Comparison of ENCODE assay signal across 8 mouse cellular contexts in genomic region chr2:85022043-85022442, GRCm38 (mm10). TPM values are rescaled to one million over a fixed set of nuclear protein-coding genes. Genes with fewer than 3 reads are reported as not detected.
DNase-seq lines count a peak whose midpoint lies in the region; ATAC-seq and TF ChIP-seq lines count a peak whose summit lies in the region.

No protein-coding gene starts in this region.

- 0 out of 2 replicates have a peak, but pooled peaks have one; percentile 42 for ATAC-seq in forebrain, embryonic 14.5 days
- ATAC-seq in forebrain, embryonic 15.5 days (replicated peaks): no peak
- peak; percentile 34; the same call in 1 of the 2 replicates for ATAC-seq in neural tube, embryonic 14.5 days (ENCODE audit: low read depth)
- peak; percentile 46; the same call in 1 of the 2 replicates for ATAC-seq in intestine, embryonic 15.5 days
- peak; percentile 41; the same call in 1 of the 2 replicates for ATAC-seq in stomach, postnatal 0 days (ENCODE audit: low FRiP score, low TSS enrichment)

- DNase-seq in forebrain, embryonic 14.5 days (ENCODE audit: low spot score): peak; percentile 46
- no peak for DNase-seq in neural tube, embryonic 10.5 days (ENCODE audit: extremely low spot score, low spot score)
- DNase-seq in stomach, postnatal 0 days (ENCODE audit: low spot score): peak; percentile 40
- no peak for DNase-seq in right cerebral cortex, postnatal 4 days
- DNase-seq in spleen, postnatal 36 days (ENCODE audit: low spot score in 2 of 2): no peak

- H3K4me1 ChIP-seq in forebrain, embryonic 14.5 days (ENCODE audit: control insufficient read depth, insufficient read depth, low read length): no peaks in the 10 kb centered on the region
- no peaks in the 10 kb centered on the region for H3K4me1 ChIP-seq in forebrain, embryonic 15.5 days
- no peaks in the 10 kb centered on the region for H3K4me1 ChIP-seq in neural tube, embryonic 14.5 days (ENCODE audit: control insufficient read depth, insufficient read depth, low read length)
- no peaks in the 10 kb centered on the region for H3K4me1 ChIP-seq in intestine, embryonic 15.5 days (replicated peaks)
- H3K4me1 ChIP-seq in stomach, postnatal 0 days (replicated peaks; ENCODE audit: control insufficient read depth, insufficient read depth): no peaks in the 10 kb centered on the region

- 16% methylated on average over 4 of the region's 4 CpGs for WGBS in forebrain, embryonic 14.5 days
- WGBS in forebrain, embryonic 15.5 days: 20% methylated on average over 4 of the region's 4 CpGs
- 20% methylated on average over 4 of the region's 4 CpGs for WGBS in neural tube, embryonic 14.5 days
- 19% methylated on average over 4 of the region's 4 CpGs for WGBS in intestine, embryonic 15.5 days
- 20% methylated on average over 4 of the region's 4 CpGs for WGBS in stomach, postnatal 0 days

- no peaks in the 10 kb centered on the region for H3K36me3 ChIP-seq in forebrain, embryonic 14.5 days (ENCODE audit: control insufficient read depth, insufficient read depth, low read length)
- no peaks in the 10 kb centered on the region for H3K36me3 ChIP-seq in forebrain, embryonic 15.5 days
- no peaks in the 10 kb centered on the region for H3K36me3 ChIP-seq in neural tube, embryonic 14.5 days (ENCODE audit: control insufficient read depth, insufficient read depth, low read length)
- H3K36me3 ChIP-seq in intestine, embryonic 15.5 days: no peaks in the 10 kb centered on the region
- H3K36me3 ChIP-seq in stomach, postnatal 0 days (ENCODE audit: control insufficient read depth, insufficient read depth, low read length): no peaks in the 10 kb centered on the region

- H3K4me3 ChIP-seq in forebrain, embryonic 14.5 days (ENCODE audit: low read depth, low read length): no peak overlapping the region
- no peak overlapping the region for H3K4me3 ChIP-seq in forebrain, embryonic 15.5 days
- no peak overlapping the region for H3K4me3 ChIP-seq in neural tube, embryonic 14.5 days (ENCODE audit: low read depth, low read length)
- H3K4me3 ChIP-seq in intestine, embryonic 15.5 days (replicated peaks): no peak overlapping the region
- H3K4me3 ChIP-seq in stomach, postnatal 0 days (ENCODE audit: low read depth, low read length): no peak overlapping the region

- H3K27ac ChIP-seq in forebrain, embryonic 14.5 days (ENCODE audit: low read depth, low read length): no peak overlapping the region
- H3K27ac ChIP-seq in forebrain, embryonic 15.5 days (replicated peaks): no peak overlapping the region
- no peak overlapping the region for H3K27ac ChIP-seq in neural tube, embryonic 14.5 days (ENCODE audit: low read depth, low read length)
- no peak overlapping the region for H3K27ac ChIP-seq in intestine, embryonic 15.5 days
- H3K27ac ChIP-seq in stomach, postnatal 0 days (replicated peaks): no peak overlapping the region

- no peaks in the 10 kb centered on the region for H3K27me3 ChIP-seq in forebrain, embryonic 14.5 days (replicated peaks; ENCODE audit: control insufficient read depth, insufficient read depth, low read length)
- H3K27me3 ChIP-seq in forebrain, embryonic 15.5 days: no peaks in the 10 kb centered on the region
- H3K27me3 ChIP-seq in neural tube, embryonic 14.5 days (ENCODE audit: control insufficient read depth, insufficient read depth, low read length): no peaks in the 10 kb centered on the region
- no peaks in the 10 kb centered on the region for H3K27me3 ChIP-seq in intestine, embryonic 15.5 days (replicated peaks)
- no peaks in the 10 kb centered on the region for H3K27me3 ChIP-seq in stomach, postnatal 0 days (ENCODE audit: control insufficient read depth, insufficient read depth, low read length)

- no peaks in the 10 kb centered on the region for H3K9me3 ChIP-seq in forebrain, embryonic 14.5 days (replicated peaks; ENCODE audit: control insufficient read depth, low read length)
- H3K9me3 ChIP-seq in forebrain, embryonic 15.5 days: no peaks in the 10 kb centered on the region
- no peaks in the 10 kb centered on the region for H3K9me3 ChIP-seq in neural tube, embryonic 14.5 days (ENCODE audit: control insufficient read depth, low read length)
- no peaks in the 10 kb centered on the region for H3K9me3 ChIP-seq in intestine, embryonic 15.5 days
- H3K9me3 ChIP-seq in stomach, postnatal 0 days (ENCODE audit: control insufficient read depth, low read length): no peaks in the 10 kb centered on the region

- H3K4me2 ChIP-seq in forebrain, embryonic 14.5 days (ENCODE audit: low read length): no peak overlapping the region
- no peak overlapping the region for H3K4me2 ChIP-seq in forebrain, embryonic 15.5 days (replicated peaks)
- H3K4me2 ChIP-seq in neural tube, embryonic 14.5 days (ENCODE audit: low read depth, low read length): no peak overlapping the region
- no peak overlapping the region for H3K4me2 ChIP-seq in intestine, embryonic 15.5 days (replicated peaks)
- no peak overlapping the region for H3K4me2 ChIP-seq in stomach, postnatal 0 days (replicated peaks; ENCODE audit: low read depth)

- TF ChIP-seq EP300 in stomach, postnatal 0 days (optimal IDR thresholded peaks at IDR 0.05): no peak

- TF ChIP-seq CTCF in stomach, postnatal 0 days (IDR thresholded peaks at IDR 0.05; ENCODE audit: low read depth): peak; percentile 88

- H3K9ac ChIP-seq in forebrain, embryonic 14.5 days (ENCODE audit: low read length): no peak overlapping the region
- H3K9ac ChIP-seq in forebrain, embryonic 15.5 days (replicated peaks): no peak overlapping the region
- H3K9ac ChIP-seq in neural tube, embryonic 14.5 days (replicated peaks; ENCODE audit: low read depth, low read length): 0 out of 2 replicates have a peak overlapping the region, but pooled peaks have one; percentile 7
- H3K9ac ChIP-seq in intestine, embryonic 15.5 days: no peak overlapping the region
- H3K9ac ChIP-seq in stomach, postnatal 0 days (ENCODE audit: low read length): no peak overlapping the region

RNA-seq across cellular contexts. Expression of gene Ssrp1, which starts 15.0 kb away (rescaled TPM):
- 240 and 254 TPM in 2 replicates for polyA plus RNA-seq in forebrain, embryonic 14.5 days (2014; fragmentation: Nextera tagmentation; extraction: Ambion mirVana)
- 229 and 235 TPM in 2 replicates for polyA plus RNA-seq in forebrain, embryonic 15.5 days (2015; fragmentation: Nextera tagmentation; extraction: Ambion mirVana)
- polyA plus RNA-seq in neural tube, embryonic 14.5 days (2014; fragmentation: Nextera tagmentation; extraction: Ambion mirVana): 152 and 178 TPM in 2 replicates
- 256 and 258 TPM in 2 replicates for polyA plus RNA-seq in intestine, embryonic 15.5 days (2015; fragmentation: Nextera tagmentation; extraction: Ambion mirVana)
- 84.8 and 90.0 TPM in 2 replicates for polyA plus RNA-seq in stomach, postnatal 0 days (2015; fragmentation: Nextera tagmentation; extraction: Ambion mirVana)

RNA-seq across cellular contexts. Expression of gene P2rx3, which starts 15.2 kb away (rescaled TPM):
- 0.30 and 0.36 TPM in 2 replicates for polyA plus RNA-seq in forebrain, embryonic 14.5 days (2014; fragmentation: Nextera tagmentation; extraction: Ambion mirVana)
- 0.75 and 1.1 TPM in 2 replicates for polyA plus RNA-seq in forebrain, embryonic 15.5 days (2015; fragmentation: Nextera tagmentation; extraction: Ambion mirVana)
- polyA plus RNA-seq in neural tube, embryonic 14.5 days (2014; fragmentation: Nextera tagmentation; extraction: Ambion mirVana): 0.94 and 22.0 TPM in 2 replicates
- polyA plus RNA-seq in intestine, embryonic 15.5 days (2015; fragmentation: Nextera tagmentation; extraction: Ambion mirVana): 1.0 and 1.4 TPM in 2 replicates
- polyA plus RNA-seq in stomach, postnatal 0 days (2015; fragmentation: Nextera tagmentation; extraction: Ambion mirVana): 0.62 and 0.73 TPM in 2 replicates

RNA-seq across cellular contexts. Expression of gene Tnks1bp1, which starts 25.8 kb away (rescaled TPM):
- 6.7 and 10.6 TPM in 2 replicates for polyA plus RNA-seq in forebrain, embryonic 14.5 days (2014; fragmentation: Nextera tagmentation; extraction: Ambion mirVana)
- 22.0 and 29.2 TPM in 2 replicates for polyA plus RNA-seq in forebrain, embryonic 15.5 days (2015; fragmentation: Nextera tagmentation; extraction: Ambion mirVana)
- 6.8 and 10.6 TPM in 2 replicates for polyA plus RNA-seq in neural tube, embryonic 14.5 days (2014; fragmentation: Nextera tagmentation; extraction: Ambion mirVana)
- 35.2 and 35.5 TPM in 2 replicates for polyA plus RNA-seq in intestine, embryonic 15.5 days (2015; fragmentation: Nextera tagmentation; extraction: Ambion mirVana)
- 32.9 and 34.0 TPM in 2 replicates for polyA plus RNA-seq in stomach, postnatal 0 days (2015; fragmentation: Nextera tagmentation; extraction: Ambion mirVana)

RNA-seq across cellular contexts. Expression of gene Prg3, which starts 34.0 kb away (rescaled TPM):
- not detected in 2 replicates for polyA plus RNA-seq in forebrain, embryonic 14.5 days (2014; fragmentation: Nextera tagmentation; extraction: Ambion mirVana)
- not detected in 2 replicates for polyA plus RNA-seq in forebrain, embryonic 15.5 days (2015; fragmentation: Nextera tagmentation; extraction: Ambion mirVana)
- not detected in 2 replicates for polyA plus RNA-seq in neural tube, embryonic 14.5 days (2014; fragmentation: Nextera tagmentation; extraction: Ambion mirVana)
- not detected in 2 replicates for polyA plus RNA-seq in intestine, embryonic 15.5 days (2015; fragmentation: Nextera tagmentation; extraction: Ambion mirVana)
- not detected in 2 replicates for polyA plus RNA-seq in stomach, postnatal 0 days (2015; fragmentation: Nextera tagmentation; extraction: Ambion mirVana)

RNA-seq across cellular contexts. Expression of gene Prg2, which starts 41.8 kb away (rescaled TPM):
- not detected in 2 replicates for polyA plus RNA-seq in forebrain, embryonic 14.5 days (2014; fragmentation: Nextera tagmentation; extraction: Ambion mirVana)
- 0.31 TPM in 1 of 2 replicates, not detected in the other for polyA plus RNA-seq in forebrain, embryonic 15.5 days (2015; fragmentation: Nextera tagmentation; extraction: Ambion mirVana)
- not detected in 2 replicates for polyA plus RNA-seq in neural tube, embryonic 14.5 days (2014; fragmentation: Nextera tagmentation; extraction: Ambion mirVana)
- 0.48 and 0.75 TPM in 2 replicates for polyA plus RNA-seq in intestine, embryonic 15.5 days (2015; fragmentation: Nextera tagmentation; extraction: Ambion mirVana)
- polyA plus RNA-seq in stomach, postnatal 0 days (2015; fragmentation: Nextera tagmentation; extraction: Ambion mirVana): 0.16 TPM in 1 of 2 replicates, not detected in the other

Comparison
In these comparisons a context has a peak if more than half of its experiments do, and no peak if none do; other contexts are left out.
1. DNase-seq: peak in forebrain, embryonic 14.5 days (single experiment) and stomach, postnatal 0 days (single experiment); none in neural tube, embryonic 10.5 days (single experiment), right cerebral cortex, postnatal 4 days (single experiment) and spleen, postnatal 36 days (0 of 2).